Mouse (Mus musculus) olfactory bulb, adult 2 months (tissue): ENCODE results near the gene Dlg5. TPM values are rescaled to one million over a fixed set of nuclear protein-coding genes. Genes with fewer than 3 reads are reported as not detected.

Experiments used
- H3K27ac ChIP-seq: fragments of 200-500 bp; 2 replicates; pipeline ENCODE4 v1.5.1; 2012; ENCODE audit warnings: low read depth, low read length; ENCODE audit not compliant: insufficient read depth
- H3K4me1 ChIP-seq: fragments of 200-500 bp; 2 replicates; pipeline ENCODE4 v1.6.1; 2012; ENCODE audit warnings: low read length; ENCODE audit not compliant: control insufficient read depth, insufficient read depth
- H3K4me3 ChIP-seq: fragments of 200-500 bp; 2 replicates; pipeline ENCODE4 v1.5.1; 2012; ENCODE audit warnings: mild to moderate bottlenecking, low read depth, low read length, moderate library complexity; ENCODE audit not compliant: insufficient read depth
- CTCF ChIP-seq: fragments of 200-500 bp; IDR thresholded peaks from 2 replicates; pipeline ENCODE4 v1.5.1; 2012; ENCODE audit warnings: low read depth, mild to moderate bottlenecking, low read length, moderate library complexity; ENCODE audit not compliant: insufficient read depth
- POLR2A ChIP-seq: fragments of 200-500 bp; IDR thresholded peaks from 2 replicates; pipeline ENCODE4 v1.6.1; 2012; ENCODE audit warnings: mild to moderate bottlenecking, low read depth, low read length, moderate library complexity; ENCODE audit not compliant: insufficient read depth
- WGBS: fragments of 180-500 bp; shearing (Covaris S2); methylation state at CpG from one replicate; pipeline ENCODE4 v1.1.7; 2018; 5-methylcytosine and 5-hydroxymethylcytosine counted together
- polyA plus RNA-seq: library from polyadenylated mRNA; stranded (reverse); fragments of >200 nt; gene quantifications from 2 replicates; pipeline ENCODE4 v1.2.4, GENCODE M21; 2012; ENCODE audit warnings: low replicate concordance; ENCODE audit not compliant: missing spikeins, insufficient read depth, insufficient read length

The Dlg5 gene
- polyA plus RNA-seq, 1 experiment: not detected

- no peak overlapping the region for H3K4me3 ChIP-seq
- peaks cover 8% of the 10 kb centered on the region for H3K4me1 ChIP-seq
- no peak overlapping the region for H3K27ac ChIP-seq
- 76% methylated on average over 3 of the region's 3 CpGs for WGBS
- TF ChIP-seq POLR2A: no peak
- no peak for TF ChIP-seq CTCF
Observed at GRCm38 (mm10) chr14:24182955-24183354, 62.8 kb downstream of the Dlg5 start.

- Histone ChIP-seq H3K4me3 (no peak overlapping the region), H3K27ac (no peak overlapping the region), H3K4me1 (peaks cover 8% of the 10 kb centered on the region)
- TF ChIP-seq CTCF: no peak
- TF ChIP-seq POLR2A: no peak
- WGBS: 20% methylated on average over 10 of the region's 10 CpGs
Observed at GRCm38 (mm10) chr14:24181811-24182506, 63.8 kb downstream of the Dlg5 start.

GRCm38 (mm10) chr14:24179466-24179991, 66.2 kb downstream of the Dlg5 start:
- Histone ChIP-seq H3K4me1 (peaks cover 5% of the 10 kb centered on the region), H3K4me3 (no peak overlapping the region), H3K27ac (no peak overlapping the region)
- TF ChIP-seq CTCF: no peak
- TF ChIP-seq POLR2A: no peak
- WGBS: 79% methylated on average over 6 of the region's 6 CpGs

GRCm38 (mm10) chr14:24176609-24177008, 69.1 kb downstream of the Dlg5 start:
- TF ChIP-seq CTCF (no peak), POLR2A (no peak)
- H3K27ac ChIP-seq: no peak overlapping the region
- H3K4me3 ChIP-seq: no peak overlapping the region
- WGBS: 80% methylated on average over 10 of the region's 10 CpGs
- no peaks in the 10 kb centered on the region; the same call in 1 of the 2 replicates for H3K4me1 ChIP-seq

- 62% methylated on average over 6 of the region's 6 CpGs for WGBS
- Histone ChIP-seq H3K4me3 (no peak overlapping the region), H3K4me1 (peaks cover 2% of the 10 kb centered on the region; the same call in 1 of the 2 replicates), H3K27ac (no peak overlapping the region)
- TF ChIP-seq POLR2A: no peak
- no peak for TF ChIP-seq CTCF
Observed at GRCm38 (mm10) chr14:24173326-24173725, 72.4 kb downstream of the Dlg5 start.

- no peak overlapping the region for H3K4me3 ChIP-seq
- H3K4me1 ChIP-seq: peaks cover 2% of the 10 kb centered on the region; the same call in 1 of the 2 replicates
- 60% methylated on average over 13 of the region's 13 CpGs for WGBS
- no peak overlapping the region for H3K27ac ChIP-seq
- TF ChIP-seq POLR2A (no peak), CTCF (no peak)
Observed at GRCm38 (mm10) chr14:24171639-24172311, 73.9 kb downstream of the Dlg5 start.

- TF ChIP-seq POLR2A (no peak), CTCF (no peak)
- 98% methylated on average over 8 of the region's 8 CpGs for WGBS
- Histone ChIP-seq H3K4me1 (no peaks in the 10 kb centered on the region; the same call in 1 of the 2 replicates), H3K27ac (no peak overlapping the region), H3K4me3 (no peak overlapping the region)
Observed at GRCm38 (mm10) chr14:24166046-24166445, 79.7 kb downstream of the Dlg5 start.

GRCm38 (mm10) chr14:24164721-24165367, 80.9 kb downstream of the Dlg5 start:
- 94% methylated on average over 8 of the region's 8 CpGs for WGBS
- no peak for TF ChIP-seq POLR2A
- no peak for TF ChIP-seq CTCF
- no peaks in the 10 kb centered on the region; the same call in 1 of the 2 replicates for H3K4me1 ChIP-seq
- no peak overlapping the region for H3K27ac ChIP-seq
- H3K4me3 ChIP-seq: no peak overlapping the region
